Mouse (Mus musculus) forebrain, embryonic 16.5 days (tissue): ENCODE results near the gene Dusp18. TPM values are rescaled to one million over a fixed set of nuclear protein-coding genes. Genes with fewer than 3 reads are reported as not detected.
"Not testable (repeated sequence)": the region's sequence is repeated elsewhere in the genome, so short reads cannot be mapped to it uniquely, and the experiment has no call there.

Experiments
- ATAC-seq: fragments of 200-750 bp; cut with Nextera tagmentation; 2 replicates; pipeline ENCODE4 v1.8.0; 2017; ENCODE audit warnings: mild to moderate bottlenecking, moderate library complexity
- H3K27ac ChIP-seq: fragments of 300-500 bp; sonication (generic); 2 replicates; pipeline ENCODE4 v1.5.1; 2014; ENCODE audit warnings: low read length, control low read depth
- H3K27me3 ChIP-seq: fragments of 300-500 bp; sonication (generic); replicated peaks from 2 replicates; pipeline ENCODE4 v1.6.1; 2014; ENCODE audit warnings: low read length; ENCODE audit not compliant: control insufficient read depth, insufficient read depth
- H3K36me3 ChIP-seq: fragments of 300-500 bp; sonication (generic); 2 replicates; pipeline ENCODE4 v1.6.1; 2014; ENCODE audit not compliant: control insufficient read depth, insufficient read depth
- H3K4me1 ChIP-seq: fragments of 300-500 bp; sonication (generic); replicated peaks from 2 replicates; pipeline ENCODE4 v1.6.1; 2014; ENCODE audit warnings: low read length; ENCODE audit not compliant: control insufficient read depth, insufficient read depth
- H3K4me2 ChIP-seq: fragments of 300-500 bp; sonication (generic); 2 replicates; pipeline ENCODE4 v1.6.1; 2014; ENCODE audit warnings: mild to moderate bottlenecking, low read length, control low read depth
- H3K4me3 ChIP-seq: fragments of 300-500 bp; sonication (generic); replicated peaks from 2 replicates; pipeline ENCODE4 v1.5.1; 2014; ENCODE audit warnings: mild to moderate bottlenecking, low read length, control low read depth
- H3K9ac ChIP-seq: fragments of 300-500 bp; sonication (generic); replicated peaks from 2 replicates; pipeline ENCODE4 v1.6.1; 2014; ENCODE audit warnings: low read depth, low read length, control low read depth
- H3K9me3 ChIP-seq: fragments of 300-500 bp; sonication (generic); 2 replicates; pipeline ENCODE4 v1.6.1; 2016; ENCODE audit warnings: low read length; ENCODE audit not compliant: control insufficient read depth
- WGBS: fragments of 180-500 bp; shearing (Covaris S2); extraction: QIAGEN DNeasy Blood & Tissue Kit; methylation state at CpG from one replicate; pipeline ENCODE4 v1.1.7; 2014; 5-methylcytosine and 5-hydroxymethylcytosine counted together
- polyA plus RNA-seq: library from polyadenylated mRNA; unstranded; fragments of >200 nt; fragmentation: Nextera tagmentation; extraction: Ambion mirVana; gene quantifications from 2 replicates; pipeline ENCODE4 v1.2.1, GENCODE M21; 2015

Gene Dusp18
- polyA plus RNA-seq, 1 experiment from 2014 or later, result 46.0 TPM

DNA sequence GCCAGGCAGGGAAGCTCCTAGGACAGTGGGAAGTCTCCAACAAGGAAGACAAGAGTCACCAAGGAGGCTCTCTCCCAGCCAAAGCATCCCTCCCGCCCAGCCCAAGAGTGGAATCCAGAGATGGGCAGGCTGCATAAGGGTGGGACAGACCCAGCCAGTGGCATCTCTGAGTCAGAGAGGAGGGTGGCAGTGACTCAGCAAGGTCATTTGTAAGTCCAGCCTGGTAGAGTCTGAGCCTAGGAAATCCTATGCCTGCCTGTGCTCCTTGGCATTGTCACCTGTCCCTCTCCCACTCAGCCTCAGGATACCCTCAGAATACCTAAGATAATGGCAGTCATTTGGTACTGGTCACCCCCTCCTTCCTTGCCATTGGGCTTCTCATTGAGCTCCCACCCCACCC is 10.4 kb downstream of the Dusp18 start:
- WGBS, result 94% methylated on average over 1 of the region's 1 CpGs
- Histone ChIP-seq H3K27me3 (no peaks in the 10 kb centered on the region), H3K27ac (no peak overlapping the region), H3K4me3 (no peak overlapping the region), H3K36me3 (no peaks in the 10 kb centered on the region), H3K4me1 (peaks cover 11% of the 10 kb centered on the region), H3K4me2 (no peak overlapping the region), H3K9ac (no peak overlapping the region), H3K9me3 (no peaks in the 10 kb centered on the region)
- ATAC-seq, result no peak

DNA sequence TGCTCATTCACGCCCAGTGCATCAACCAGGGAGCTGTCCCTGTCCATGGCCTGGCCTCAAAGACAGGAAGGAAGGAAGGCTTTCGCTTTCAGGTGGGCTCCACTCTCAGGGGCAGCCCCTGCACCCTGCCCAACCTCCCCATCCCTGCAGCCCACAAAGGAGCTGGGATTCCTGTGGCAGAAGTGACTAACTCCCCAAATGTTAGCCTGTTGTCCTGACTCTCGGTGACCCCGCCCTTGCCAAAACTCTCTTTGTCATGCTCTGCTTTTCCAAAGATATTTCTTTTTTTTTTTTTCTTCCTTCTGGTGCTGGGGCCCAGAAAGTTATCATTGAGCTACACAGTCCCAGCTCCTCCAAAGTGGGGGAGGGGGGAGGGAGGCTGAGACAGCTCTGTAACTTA is 14.2 kb downstream of the Dusp18 start:
- no peak overlapping the region for H3K4me3 ChIP-seq
- no peaks in the 10 kb centered on the region for H3K9me3 ChIP-seq
- no peaks in the 10 kb centered on the region for H3K27me3 ChIP-seq
- no peak overlapping the region for H3K27ac ChIP-seq
- no peak overlapping the region for H3K4me2 ChIP-seq
- 86% methylated on average over 4 of the region's 4 CpGs for WGBS
- no peaks in the 10 kb centered on the region for H3K36me3 ChIP-seq
- peaks cover 36% of the 10 kb centered on the region for H3K4me1 ChIP-seq
- no peak overlapping the region for H3K9ac ChIP-seq
- no peak for ATAC-seq

DNA sequence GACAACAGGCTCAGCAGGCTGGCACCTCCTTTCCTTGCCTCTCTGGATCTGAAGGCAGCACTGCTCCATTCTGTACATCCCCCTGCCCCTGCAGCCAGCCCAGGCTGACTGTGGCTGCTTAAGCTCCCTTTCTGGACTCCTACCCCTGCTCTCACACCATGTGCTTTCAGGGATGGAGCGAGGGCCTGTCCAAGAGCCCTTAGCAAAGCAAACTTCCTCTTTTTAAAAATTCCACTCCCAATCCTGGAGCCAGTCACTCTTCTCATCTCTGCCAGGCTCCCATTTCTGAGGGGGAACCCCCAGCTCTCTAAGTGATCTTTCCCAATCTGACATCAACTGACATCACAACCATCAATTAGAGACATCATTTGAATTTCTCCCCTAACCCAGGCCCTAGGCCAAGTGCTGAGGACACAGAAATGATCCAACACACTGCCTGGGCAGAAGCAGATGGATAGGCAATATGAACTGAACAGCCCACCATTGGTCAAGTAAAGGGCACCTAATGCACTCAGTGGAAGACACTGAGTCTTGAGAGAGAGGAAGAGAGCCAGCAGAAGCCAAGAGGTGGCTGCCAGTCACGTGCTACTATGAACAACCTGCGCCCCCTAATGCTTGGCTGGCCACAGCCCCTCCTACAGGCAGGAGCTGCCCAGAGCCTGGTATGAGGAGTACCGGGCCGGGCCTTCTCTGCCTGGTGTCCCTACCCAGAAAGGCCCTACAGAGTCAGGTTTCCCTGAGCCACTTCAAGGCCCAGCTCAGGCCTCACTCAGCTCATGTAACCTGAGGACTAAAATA is 15.7 kb downstream of the Dusp18 start:
- WGBS, result 51% methylated on average over 5 of the region's 5 CpGs
- Histone ChIP-seq H3K27me3 (no peaks in the 10 kb centered on the region), H3K36me3 (no peaks in the 10 kb centered on the region), H3K9ac (peak overlapping the region; percentile 30), H3K4me2 (peak overlapping the region; percentile 97), H3K4me1 (peaks cover 38% of the 10 kb centered on the region), H3K4me3 (no peak overlapping the region), H3K27ac (no peak overlapping the region), H3K9me3 (no peaks in the 10 kb centered on the region)
- no peak for ATAC-seq

DNA sequence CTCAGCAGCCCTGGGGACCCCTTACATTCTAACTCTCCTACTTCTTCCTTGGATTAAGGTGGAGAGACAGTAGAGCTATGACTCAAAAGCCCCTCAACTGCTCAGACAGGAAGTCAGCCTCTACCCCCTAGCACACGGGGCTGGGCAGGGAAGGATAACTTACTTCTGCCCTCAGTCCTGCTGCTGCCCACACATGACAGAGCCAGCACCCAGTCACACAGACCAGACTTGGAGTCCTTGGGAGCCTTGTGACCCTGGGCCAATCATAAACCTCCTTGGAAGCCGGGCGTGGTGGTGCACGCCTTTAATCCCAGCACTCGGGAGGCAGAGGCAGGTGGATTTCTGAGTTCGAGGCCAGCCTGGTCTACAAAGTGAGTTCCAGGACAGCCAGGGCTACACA is 16.4 kb downstream of the Dusp18 start:
- H3K4me3 ChIP-seq, H3K27ac ChIP-seq, H3K9ac ChIP-seq, H3K9me3 ChIP-seq, ATAC-seq, H3K27me3 ChIP-seq, H3K36me3 ChIP-seq: not testable (repeated sequence)
- 87% methylated on average over 6 of the region's 6 CpGs for WGBS
- Histone ChIP-seq H3K4me2 (peak overlapping the region; percentile 97), H3K4me1 (peaks cover 38% of the 10 kb centered on the region)

DNA sequence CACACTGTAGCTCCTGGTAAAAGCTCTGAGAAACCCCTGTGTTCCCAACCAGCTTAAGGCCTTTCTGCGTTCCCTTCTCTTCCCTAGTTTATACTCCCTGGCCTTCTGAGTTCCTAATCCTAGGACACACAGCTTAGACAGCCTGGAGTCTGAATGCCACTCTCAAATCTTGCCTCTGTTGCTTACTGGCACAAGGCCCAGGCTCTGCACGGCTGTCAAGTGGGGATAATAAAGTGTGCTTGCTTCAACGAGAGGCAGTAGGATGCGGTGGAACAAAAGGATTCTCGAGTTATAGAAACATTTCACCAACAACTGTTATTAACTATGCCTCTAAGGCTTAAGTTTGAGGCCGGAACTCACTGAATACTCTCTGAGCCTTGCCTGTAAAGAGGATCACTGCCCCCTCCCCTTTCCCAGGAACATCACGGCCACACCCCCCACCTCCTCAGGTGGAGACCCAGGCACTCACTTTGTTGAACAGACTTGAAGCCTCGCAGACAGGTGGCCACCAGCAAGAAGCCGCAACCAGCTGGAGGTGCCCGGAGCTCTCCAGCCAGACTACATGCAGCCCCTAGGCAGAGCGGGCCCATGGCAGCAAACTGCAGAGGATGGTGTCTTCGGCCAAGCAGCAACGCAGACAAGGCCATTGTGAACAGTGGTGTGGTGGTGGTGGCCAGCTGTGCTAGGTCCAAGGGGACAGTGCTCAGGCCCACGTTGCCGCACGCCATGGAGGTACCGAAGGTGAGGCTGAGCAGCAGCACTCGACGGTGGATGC is 17.2 kb downstream of the Dusp18 start:
- H3K4me3 ChIP-seq, result peak overlapping the region; percentile 74
- no peaks in the 10 kb centered on the region for H3K36me3 ChIP-seq
- peak overlapping the region; percentile 81 for H3K9ac ChIP-seq
- no peak overlapping the region; the same call in 1 of the 2 replicates for H3K27ac ChIP-seq
- ATAC-seq, result 0 out of 2 replicates have a peak, but pooled peaks have one; percentile 9
- WGBS, result 7% methylated on average over 19 of the region's 19 CpGs
- H3K9me3 ChIP-seq, result no peaks in the 10 kb centered on the region
- H3K27me3 ChIP-seq, result no peaks in the 10 kb centered on the region
- H3K4me2 ChIP-seq, result peak overlapping the region; percentile 97
- H3K4me1 ChIP-seq, result peaks cover 38% of the 10 kb centered on the region

DNA sequence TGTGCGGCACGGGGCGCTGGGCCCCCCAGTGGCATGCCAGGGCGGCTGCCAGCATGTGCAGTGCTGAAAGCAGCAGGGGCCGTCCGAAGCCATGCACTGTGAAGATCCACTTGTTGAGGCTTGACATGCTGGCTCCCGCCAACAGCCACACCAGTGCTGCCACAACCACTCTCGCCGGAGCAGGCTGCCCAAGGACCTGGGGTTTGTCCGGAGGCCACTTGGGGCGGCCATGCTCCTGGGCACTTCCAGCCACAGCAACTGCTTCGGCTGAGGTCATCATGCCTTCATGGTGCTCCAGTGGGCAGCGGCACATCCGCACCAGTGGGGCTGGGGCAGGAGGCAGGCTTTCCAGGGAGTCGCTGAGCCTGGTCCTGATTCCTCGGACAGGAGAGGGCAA is 17.8 kb downstream of the Dusp18 start:
- Histone ChIP-seq H3K4me1 (peaks cover 38% of the 10 kb centered on the region), H3K4me2 (peak overlapping the region; percentile 97), H3K27ac (no peak overlapping the region; the same call in 1 of the 2 replicates), H3K27me3 (no peaks in the 10 kb centered on the region), H3K4me3 (peak overlapping the region; percentile 74), H3K9ac (peak overlapping the region; percentile 81), H3K36me3 (no peaks in the 10 kb centered on the region), H3K9me3 (no peaks in the 10 kb centered on the region)
- ATAC-seq, result no peak
- WGBS, result under 1% methylated on average over 16 of the region's 16 CpGs

DNA sequence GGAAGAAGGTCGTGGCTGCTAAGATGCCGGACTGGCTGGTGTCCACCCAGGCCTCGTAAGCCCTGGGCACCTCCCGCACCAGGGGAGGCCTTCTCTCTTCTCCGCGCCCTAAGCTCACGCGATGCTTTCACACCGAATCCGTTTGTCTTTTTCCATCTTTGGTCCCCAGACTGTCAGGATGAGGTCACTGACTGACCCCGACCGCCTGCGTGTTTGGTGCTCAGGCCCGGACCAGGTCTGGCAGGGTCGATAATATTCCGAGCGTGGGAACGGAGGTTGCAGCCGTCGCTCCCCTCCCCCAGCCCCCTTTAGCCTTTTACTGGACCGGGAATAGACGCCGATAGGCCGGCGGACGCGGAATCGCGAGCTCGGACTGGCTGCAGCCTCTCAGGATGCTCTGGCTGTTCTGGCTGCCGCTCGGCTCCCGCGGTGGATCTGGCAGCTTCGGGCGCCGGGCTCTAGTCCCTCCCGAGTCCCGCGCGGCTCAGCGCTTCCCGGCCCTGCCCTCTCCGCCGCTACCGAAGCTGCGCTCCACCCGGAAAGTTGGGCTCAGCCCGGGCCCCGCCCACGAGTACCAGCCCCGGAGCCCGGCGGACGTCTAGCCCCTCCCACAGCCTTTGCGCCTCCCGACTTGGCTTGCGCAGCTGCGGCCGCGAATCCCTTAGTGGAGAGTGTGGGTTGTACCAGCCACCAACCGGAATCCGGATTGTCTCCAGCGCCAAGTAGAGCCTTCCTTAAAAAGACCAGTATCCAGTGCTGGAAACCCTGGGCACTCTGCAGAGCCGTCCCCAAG is 18.5 kb downstream of the Dusp18 start:
- peak; percentile 91 for ATAC-seq
- Histone ChIP-seq H3K36me3 (no peaks in the 10 kb centered on the region), H3K4me3 (peak overlapping the region; percentile 74), H3K9ac (peak overlapping the region; percentile 81), H3K27me3 (no peaks in the 10 kb centered on the region), H3K4me2 (peak overlapping the region; percentile 97), H3K4me1 (peaks cover 38% of the 10 kb centered on the region), H3K9me3 (no peaks in the 10 kb centered on the region), H3K27ac (peak overlapping the region; percentile 81)
- WGBS, result under 1% methylated on average over 65 of the region's 65 CpGs

DNA sequence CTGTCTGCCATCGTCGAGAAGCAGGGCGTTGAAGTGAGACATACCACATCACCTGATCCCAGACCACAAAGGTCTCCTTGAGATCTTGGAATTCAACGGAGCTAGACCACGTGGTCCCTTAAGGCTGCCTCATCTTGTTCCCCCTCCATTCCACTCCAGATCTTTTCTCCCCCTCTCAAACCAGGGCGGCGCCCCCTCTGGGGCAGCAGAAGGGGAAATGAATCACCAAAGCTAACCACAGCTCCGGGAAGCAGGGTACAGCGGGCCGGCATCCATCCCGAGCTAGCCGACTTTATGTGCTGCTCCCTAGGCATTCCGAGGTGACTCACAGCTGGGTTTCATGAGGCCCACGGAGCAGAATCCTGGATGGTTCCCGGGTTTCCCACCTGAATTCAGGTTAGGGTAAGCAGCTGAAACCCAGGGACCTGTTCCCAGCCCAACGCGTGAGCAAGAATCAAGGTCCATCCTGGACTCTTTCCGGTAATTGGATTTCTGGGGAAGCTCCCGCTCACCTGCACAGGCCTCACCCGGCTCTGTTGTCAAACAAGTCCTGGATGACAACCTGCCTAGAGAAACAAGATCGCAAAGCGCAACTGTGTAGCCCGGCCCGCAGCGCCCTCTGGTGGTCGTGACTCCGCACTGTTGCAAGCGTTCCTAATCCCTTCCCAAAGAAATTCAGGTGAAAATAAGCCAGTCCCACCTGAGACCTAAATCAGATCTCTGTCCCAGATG is 19.2 kb downstream of the Dusp18 start, which contains the start of gene Slc35e4:
Gene Slc35e4 (minus strand): TSS at position 556 of the 732 bp plus-strand sequence.
- peak; percentile 66 for ATAC-seq
- Histone ChIP-seq H3K27me3 (no peaks in the 10 kb centered on the region), H3K4me2 (peak within 1 kb of the TSS; percentile 97), H3K36me3 (no peaks in the 10 kb centered on the region), H3K9ac (peak within 1 kb of the TSS; percentile 81), H3K27ac (peak within 1 kb of the TSS; percentile 81), H3K9me3 (no peaks in the 10 kb centered on the region), H3K4me3 (peak within 1 kb of the TSS; percentile 74), H3K4me1 (peaks cover 38% of the 10 kb centered on the region)
- WGBS, result 0% methylated on average over 27 of the region's 28 CpGs
